Mouse (Mus musculus) erythroblast, embryonic 14.5 days (primary cell): Measurements from ENCODE around the gene Paqr9. TPM values are rescaled to one million over a fixed set of nuclear protein-coding genes. Genes with fewer than 3 reads are reported as not detected.

Source experiments
- H3K27me3 ChIP-seq: 2 replicates; pipeline ENCODE4 v1.6.1; 2012; ENCODE audit warnings: inconsistent platforms; ENCODE audit not compliant: control insufficient read depth
- H3K36me3 ChIP-seq: 2 replicates; pipeline ENCODE4 v1.6.1; 2012; ENCODE audit warnings: mild to moderate bottlenecking, inconsistent platforms; ENCODE audit not compliant: control insufficient read depth
- H3K4me1 ChIP-seq: 2 replicates; pipeline ENCODE4 v1.6.1; 2012; ENCODE audit warnings: inconsistent platforms; ENCODE audit not compliant: control insufficient read depth
- H3K4me3 ChIP-seq: replicated peaks from 2 replicates; pipeline ENCODE3; 2012; ENCODE audit warnings: moderate library complexity, mild to moderate bottlenecking, inconsistent platforms
- H3K9me3 ChIP-seq: 2 replicates; pipeline ENCODE4 v1.6.1; 2012; ENCODE audit warnings: low read length, inconsistent platforms, mixed read lengths; ENCODE audit not compliant: control insufficient read depth
- GATA1 ChIP-seq: IDR thresholded peaks from 2 replicates; pipeline ENCODE4 v1.6.1; 2012; ENCODE audit warnings: low read length, inconsistent platforms, mixed read lengths
- TAL1 ChIP-seq: IDR thresholded peaks from 3 replicates; pipeline ENCODE4 v1.6.1; 2012; ENCODE audit warnings: low read length, inconsistent platforms, mixed read lengths
- polyA plus RNA-seq: library from polyadenylated mRNA; stranded (reverse); fragments of >175 nt; gene quantifications from 2 replicates; pipeline ENCODE4 v1.2.3, GENCODE M21; 2012

Gene Paqr9
- polyA plus RNA-seq, 1 experiment, result 0.32 TPM

GRCm38 (mm10) chr9:95521566-95521965 lies 37.9 kb upstream of the Paqr9 start:
- Histone ChIP-seq H3K9me3 (no peaks in the 10 kb centered on the region), H3K4me3 (no peak overlapping the region), H3K4me1 (peaks cover 5% of the 10 kb centered on the region), H3K36me3 (no peaks in the 10 kb centered on the region), H3K27me3 (peaks cover 2% of the 10 kb centered on the region; the same call in 1 of the 2 replicates)
- no peak for TF ChIP-seq GATA1

- TF ChIP-seq GATA1 (no peak), TAL1 (no peak)
- Histone ChIP-seq H3K4me1 (peaks cover 7% of the 10 kb centered on the region), H3K9me3 (no peaks in the 10 kb centered on the region), H3K27me3 (peaks cover 2% of the 10 kb centered on the region; the same call in 1 of the 2 replicates), H3K4me3 (no peak overlapping the region), H3K36me3 (no peaks in the 10 kb centered on the region)
These were observed 36.9 kb upstream of the Paqr9 start for GRCm38 (mm10) chr9:95522561-95522960.

GRCm38 (mm10) chr9:95525376-95525775 lies 34.1 kb upstream of the Paqr9 start:
- no peaks in the 10 kb centered on the region for H3K27me3 ChIP-seq
- H3K9me3 ChIP-seq, result no peaks in the 10 kb centered on the region
- no peaks in the 10 kb centered on the region for H3K36me3 ChIP-seq
- H3K4me3 ChIP-seq, result no peak overlapping the region
- H3K4me1 ChIP-seq, result peaks cover 13% of the 10 kb centered on the region
- no peak for TF ChIP-seq TAL1
- TF ChIP-seq GATA1, result no peak

- Histone ChIP-seq H3K4me1 (peaks cover 12% of the 10 kb centered on the region), H3K9me3 (no peaks in the 10 kb centered on the region), H3K36me3 (no peaks in the 10 kb centered on the region), H3K4me3 (no peak overlapping the region), H3K27me3 (no peaks in the 10 kb centered on the region)
- TF ChIP-seq GATA1 (no peak), TAL1 (no peak)
These were observed 33.5 kb upstream of the Paqr9 start for GRCm38 (mm10) chr9:95525961-95526360.

GRCm38 (mm10) chr9:95527676-95528075 lies 31.8 kb upstream of the Paqr9 start:
- H3K4me1 ChIP-seq, result peaks cover 7% of the 10 kb centered on the region
- no peaks in the 10 kb centered on the region for H3K27me3 ChIP-seq
- TF ChIP-seq GATA1 (no peak), TAL1 (no peak)
- H3K36me3 ChIP-seq, result no peaks in the 10 kb centered on the region
- H3K4me3 ChIP-seq, result no peak overlapping the region
- no peaks in the 10 kb centered on the region for H3K9me3 ChIP-seq

GRCm38 (mm10) chr9:95531144-95531543 lies 28.3 kb upstream of the Paqr9 start:
- H3K4me1 ChIP-seq, result peaks cover 7% of the 10 kb centered on the region
- no peaks in the 10 kb centered on the region for H3K9me3 ChIP-seq
- no peaks in the 10 kb centered on the region for H3K36me3 ChIP-seq

GRCm38 (mm10) chr9:95533817-95534216 lies 25.6 kb upstream of the Paqr9 start:
- Histone ChIP-seq H3K27me3 (no peaks in the 10 kb centered on the region), H3K36me3 (no peaks in the 10 kb centered on the region), H3K4me3 (no peak overlapping the region), H3K9me3 (no peaks in the 10 kb centered on the region), H3K4me1 (no peaks in the 10 kb centered on the region)
- TF ChIP-seq GATA1 (no peak), TAL1 (no peak)

More at GRCm38 (mm10) chr9:95531144-95531543, 28.3 kb upstream of the Paqr9 start:
- Histone ChIP-seq H3K4me3 (no peak overlapping the region), H3K27me3 (no peaks in the 10 kb centered on the region)
- TF ChIP-seq TAL1 (no peak), GATA1 (no peak)

- Histone ChIP-seq H3K9me3 (no peaks in the 10 kb centered on the region), H3K4me1 (peaks cover 5% of the 10 kb centered on the region), H3K27me3 (no peaks in the 10 kb centered on the region; the same call in 1 of the 2 replicates), H3K36me3 (no peaks in the 10 kb centered on the region), H3K4me3 (no peak overlapping the region)
- TF ChIP-seq TAL1, result no peak
- no peak for TF ChIP-seq GATA1
These were observed 20.2 kb upstream of the Paqr9 start for GRCm38 (mm10) chr9:95539176-95539800.

GRCm38 (mm10) chr9:95540487-95540886 lies 19.0 kb upstream of the Paqr9 start:
- no peak overlapping the region for H3K4me3 ChIP-seq
- H3K4me1 ChIP-seq, result peaks cover 8% of the 10 kb centered on the region
- H3K9me3 ChIP-seq, result no peaks in the 10 kb centered on the region; the same call in 1 of the 2 replicates
- no peaks in the 10 kb centered on the region for H3K36me3 ChIP-seq
- no peak for TF ChIP-seq TAL1
- no peak for TF ChIP-seq GATA1
- H3K27me3 ChIP-seq, result no peaks in the 10 kb centered on the region; the same call in 1 of the 2 replicates
